Mouse (Mus musculus): ENCODE results near the gene Tubgcp6.

Tubgcp6 gene

GRCm38 (mm10) chr15:89141443-89141842 is 18.5 kb upstream of the Tubgcp6 start:
- DNase-seq (ENCODE audit: low spot score in 2 of 2): no peak

- peak in 1 of 2 experiments; percentile 51 for DNase-seq (ENCODE audit: low spot score in 2 of 2)
Measured at GRCm38 (mm10) chr15:89140659-89141252, 17.8 kb upstream of the Tubgcp6 start, which contains the start of gene Mapk12. TSS of gene Mapk12 (minus strand) at chr15:89140703.

GRCm38 (mm10) chr15:89140048-89140658 is 17.2 kb upstream of the Tubgcp6 start:
- peak; percentile 78 to 86 for DNase-seq (ENCODE audit: low spot score in 2 of 2)

- DNase-seq (ENCODE audit: low spot score in 2 of 2): no peak
Measured at GRCm38 (mm10) chr15:89138531-89138930, 15.6 kb upstream of the Tubgcp6 start.

- DNase-seq (ENCODE audit: low spot score in 2 of 2): no peak
Measured at GRCm38 (mm10) chr15:89138046-89138405, 15.1 kb upstream of the Tubgcp6 start.

- no peak for DNase-seq (ENCODE audit: low spot score in 2 of 2)
Measured at GRCm38 (mm10) chr15:89137378-89138045, 14.6 kb upstream of the Tubgcp6 start.

GRCm38 (mm10) chr15:89136461-89137155 is 13.7 kb upstream of the Tubgcp6 start:
- no peak for DNase-seq (ENCODE audit: low spot score in 2 of 2)

- no peak for DNase-seq (ENCODE audit: low spot score in 2 of 2)
Measured at GRCm38 (mm10) chr15:89131316-89131715, 8.4 kb upstream of the Tubgcp6 start.

GRCm38 (mm10) chr15:89130245-89130644 is 7.3 kb upstream of the Tubgcp6 start:
- no peak for DNase-seq (ENCODE audit: low spot score in 2 of 2)

GRCm38 (mm10) chr15:89128382-89129350 is 5.8 kb upstream of the Tubgcp6 start, which contains the start of gene Hdac10:
TSS of gene Hdac10 (minus strand) at chr15:89128700.
- DNase-seq (ENCODE audit: low spot score in 2 of 2): peak; percentile 88 to 90

GRCm38 (mm10) chr15:89127364-89127940 is 4.5 kb upstream of the Tubgcp6 start:
- no peak for DNase-seq (ENCODE audit: low spot score in 2 of 2)

GRCm38 (mm10) chr15:89126622-89127021 is 3.7 kb upstream of the Tubgcp6 start:
- DNase-seq (ENCODE audit: low spot score in 2 of 2): no peak

GRCm38 (mm10) chr15:89125351-89125750 is 2.4 kb upstream of the Tubgcp6 start:
- DNase-seq (ENCODE audit: low spot score in 2 of 2): no peak

GRCm38 (mm10) chr15:89124312-89124711 is 1.4 kb upstream of the Tubgcp6 start:
- no peak for DNase-seq (ENCODE audit: low spot score in 2 of 2)

- DNase-seq (ENCODE audit: low spot score in 2 of 2): peak in 1 of 2 experiments; percentile 70
Measured at GRCm38 (mm10) chr15:89123595-89123994, 683 bp upstream of the Tubgcp6 start.

- no peak for DNase-seq (ENCODE audit: low spot score in 2 of 2)
Measured at GRCm38 (mm10) chr15:89118007-89118406, 4.9 kb downstream of the Tubgcp6 start.

GRCm38 (mm10) chr15:89110147-89110546 is 12.8 kb downstream of the Tubgcp6 start:
- DNase-seq (ENCODE audit: low spot score in 2 of 2): no peak

- no peak for DNase-seq (ENCODE audit: low spot score in 2 of 2)
Measured at GRCm38 (mm10) chr15:89106976-89107375, 15.9 kb downstream of the Tubgcp6 start.

- DNase-seq (ENCODE audit: low spot score in 2 of 2): peak; percentile 46 to 65
Measured at GRCm38 (mm10) chr15:89106073-89106472, 16.8 kb downstream of the Tubgcp6 start.

- DNase-seq (ENCODE audit: low spot score in 2 of 2): peak; percentile 59 to 76
Measured at GRCm38 (mm10) chr15:89104425-89104824, 18.5 kb downstream of the Tubgcp6 start.

GRCm38 (mm10) chr15:89103921-89104320 is 19.0 kb downstream of the Tubgcp6 start:
- DNase-seq (ENCODE audit: low spot score in 2 of 2): no peak

All from frontal cortex, postnatal 36 days (tissue).